Mouse (Mus musculus): ENCODE measurements around the gene Hist2h2bb.
"Not testable (repeated sequence)": the region's sequence is repeated elsewhere in the genome, so short reads cannot be mapped to it uniquely, and the experiment has no call there.

Gene Hist2h2bb

GRCm38 (mm10) chr3:96239949-96240798 is 29.4 kb upstream of the Hist2h2bb start, which contains the start of gene Hist2h2aa2:
TSS of gene Hist2h2aa2 (minus strand) at chr3:96240276.
- DNase-seq (ENCODE audit: low read depth, low spot score) = not testable (repeated sequence)

GRCm38 (mm10) chr3:96240799-96241197 is 28.8 kb upstream of the Hist2h2bb start:
- DNase-seq (ENCODE audit: low read depth, low spot score) = no peak

GRCm38 (mm10) chr3:96243921-96244572 is 25.5 kb upstream of the Hist2h2bb start:
- DNase-seq (ENCODE audit: low read depth, low spot score) = no peak

- DNase-seq (ENCODE audit: low read depth, low spot score) = not testable (repeated sequence)
These were observed 24.3 kb upstream of the Hist2h2bb start, which contains the start of gene Hist2h2aa1 for GRCm38 (mm10) chr3:96245003-96245886. TSS of gene Hist2h2aa1 (plus strand) at chr3:96245497.

- DNase-seq (ENCODE audit: low read depth, low spot score) = not testable (repeated sequence)
These were observed 23.5 kb upstream of the Hist2h2bb start for GRCm38 (mm10) chr3:96246018-96246417.

- DNase-seq (ENCODE audit: low read depth, low spot score) = not testable (repeated sequence)
These were observed 23.1 kb upstream of the Hist2h2bb start, which contains the start of gene Hist2h3c1 for GRCm38 (mm10) chr3:96246427-96246856. TSS of gene Hist2h3c1 (plus strand) at chr3:96246685.

- no peak for DNase-seq (ENCODE audit: low read depth, low spot score)
These were observed 22.0 kb upstream of the Hist2h2bb start for GRCm38 (mm10) chr3:96247356-96248140.

- DNase-seq (ENCODE audit: low read depth, low spot score) = no peak
These were observed 21.2 kb upstream of the Hist2h2bb start for GRCm38 (mm10) chr3:96248141-96249033.

GRCm38 (mm10) chr3:96249034-96249345 is 20.6 kb upstream of the Hist2h2bb start:
- no peak for DNase-seq (ENCODE audit: low read depth, low spot score)

GRCm38 (mm10) chr3:96250890-96251289 is 18.7 kb upstream of the Hist2h2bb start:
- DNase-seq (ENCODE audit: low read depth, low spot score) = no peak

- DNase-seq (ENCODE audit: low read depth, low spot score) = no peak
These were observed 17.8 kb upstream of the Hist2h2bb start for GRCm38 (mm10) chr3:96251787-96252186.

GRCm38 (mm10) chr3:96254683-96255355 is 14.7 kb upstream of the Hist2h2bb start:
- DNase-seq (ENCODE audit: low read depth, low spot score) = no peak

- DNase-seq (ENCODE audit: low read depth, low spot score) = no peak
These were observed 13.5 kb upstream of the Hist2h2bb start for GRCm38 (mm10) chr3:96255926-96256593.

GRCm38 (mm10) chr3:96257190-96257589 is 12.4 kb upstream of the Hist2h2bb start:
- DNase-seq (ENCODE audit: low read depth, low spot score) = no peak

- no peak for DNase-seq (ENCODE audit: low read depth, low spot score)
These were observed 9.3 kb upstream of the Hist2h2bb start for GRCm38 (mm10) chr3:96260220-96260619.

GRCm38 (mm10) chr3:96261623-96262022 is 7.9 kb upstream of the Hist2h2bb start:
- no peak for DNase-seq (ENCODE audit: low read depth, low spot score)

GRCm38 (mm10) chr3:96262216-96262875 is 7.2 kb upstream of the Hist2h2bb start:
- peak; percentile 72 for DNase-seq (ENCODE audit: low read depth, low spot score)

GRCm38 (mm10) chr3:96262979-96263550 is 6.5 kb upstream of the Hist2h2bb start, which contains the start of gene Hist2h4:
TSS of gene Hist2h4 (minus strand) at chr3:96263311.
- peak; percentile 93 for DNase-seq (ENCODE audit: low read depth, low spot score)

Data from brain, embryonic 18.5 days (tissue).